Mouse (Mus musculus): Measurements from ENCODE around the gene Csnk2a1.
A peak's percentile ranks its signal among the peaks of the same experiment; 100 is the strongest.

The Csnk2a1 gene

GRCm38 (mm10) chr2:152326654-152327053 is 100.0 kb downstream of the Csnk2a1 start:
- no peak for DNase-seq

GRCm38 (mm10) chr2:152327980-152328379 is 101.3 kb downstream of the Csnk2a1 start:
- peak; percentile 45 for DNase-seq

GRCm38 (mm10) chr2:152330858-152331423 is 104.3 kb downstream of the Csnk2a1 start:
- DNase-seq = no peak
